Mouse (Mus musculus) MEL (cell line): ENCODE results near the gene Pttg1. TPM values are rescaled to one million over a fixed set of nuclear protein-coding genes. Genes with fewer than 3 reads are reported as not detected.

Source experiments
- DNase-seq: peaks from one replicate; pipeline ENCODE4 v3.0.0; 2011; ENCODE audit warnings: low read depth, low spot score
- H3K27ac ChIP-seq: 2 replicates; pipeline ENCODE4 v1.5.1; 2012; ENCODE audit warnings: low read depth, mild to moderate bottlenecking, control low read depth, low read length, moderate library complexity; ENCODE audit not compliant: control insufficient read depth
- H3K27me3 ChIP-seq, 2 experiments: fragments of 150-350 bp in 1 of 2; sonication (generic) in 1 of 2; 2 replicates each; pipeline ENCODE4 v1.6.1; 2012; ENCODE audit warnings: low read length in 2 of 2, mild to moderate bottlenecking in 2 of 2, improper control_type of control experiment in 1 of 2, moderate library complexity in 1 of 2; ENCODE audit not compliant: insufficient read depth in 2 of 2, control insufficient read depth in 1 of 2
- H3K36me3 ChIP-seq, 2 experiments: 2 replicates each; pipeline ENCODE4 v1.6.1; 2012 to 2014; ENCODE audit warnings: low read length in 2 of 2, improper control_type of control experiment in 1 of 2, inconsistent platforms in 1 of 2, mild to moderate bottlenecking in 1 of 2; ENCODE audit not compliant: insufficient read depth in 2 of 2, control insufficient read depth in 1 of 2
- H3K4me1 ChIP-seq, 2 experiments: fragments of 150-350 bp in 1 of 2; sonication (generic) in 1 of 2; 2 replicates each; pipeline ENCODE4 v1.6.1; 2012; ENCODE audit warnings: low read length in 2 of 2, improper control_type of control experiment in 1 of 2, mild to moderate bottlenecking in 1 of 2; ENCODE audit not compliant: insufficient read depth in 2 of 2, control insufficient read depth in 1 of 2
- H3K4me3 ChIP-seq, 2 experiments: fragments of 150-350 bp in 1 of 2; sonication (generic) in 1 of 2; 2 replicates each; pipeline ENCODE4 v1.5.1; 2012; ENCODE audit warnings: low read depth in 2 of 2, low read length in 2 of 2, mild to moderate bottlenecking in 2 of 2, moderate library complexity in 2 of 2, control low read depth in 1 of 2, improper control_type of control experiment in 1 of 2; ENCODE audit not compliant: control insufficient read depth in 1 of 2, insufficient read depth in 1 of 2
- H3K79me2 ChIP-seq: 2 replicates; pipeline ENCODE4 v1.6.1; 2012; ENCODE audit warnings: mild to moderate bottlenecking, low read length, moderate library complexity; ENCODE audit not compliant: control insufficient read depth, poor library complexity, insufficient read depth
- H3K9ac ChIP-seq: 2 replicates; pipeline ENCODE4 v1.6.1; 2012; ENCODE audit warnings: low read depth, mild to moderate bottlenecking, control low read depth, low read length, moderate library complexity; ENCODE audit not compliant: control insufficient read depth, poor library complexity, severe bottlenecking
- H3K9me3 ChIP-seq: fragments of 150-350 bp; sonication (generic); replicated peaks from 2 replicates; pipeline ENCODE4 v1.6.1; 2012; ENCODE audit warnings: mild to moderate bottlenecking, low read length, improper control_type of control experiment, moderate library complexity; ENCODE audit not compliant: insufficient read depth
- BHLHE40 ChIP-seq: IDR thresholded peaks from 2 replicates; pipeline ENCODE4 v1.6.1; 2012; ENCODE audit warnings: low read depth, mild to moderate bottlenecking, inconsistent platforms, low read length, improper control_type of control experiment, borderline replicate concordance
- CTCF ChIP-seq, 3 experiments: IDR thresholded peaks in 2 of 3; conservative IDR thresholded peaks in 1 of 3; 2 replicates each; pipeline ENCODE4 v1.5.1; 2011 to 2012; ENCODE audit warnings: low read length in 3 of 3, low read depth in 2 of 3, mild to moderate bottlenecking in 2 of 3, improper control_type of control experiment in 1 of 3, inconsistent platforms in 1 of 3, mixed read lengths in 1 of 3, moderate library complexity in 1 of 3; ENCODE audit not compliant: control insufficient read depth in 1 of 3, insufficient read depth in 1 of 3, poor library complexity in 1 of 3, severe bottlenecking in 1 of 3
- EP300 ChIP-seq, 2 experiments: IDR thresholded peaks; 2 replicates each; pipeline ENCODE4 v1.6.1; 2011; ENCODE audit warnings: improper control_type of control experiment in 2 of 2, low read length in 2 of 2, low read depth in 1 of 2, mild to moderate bottlenecking in 1 of 2
- JUND ChIP-seq: IDR thresholded peaks from 2 replicates; pipeline ENCODE4 v1.6.1; 2011; ENCODE audit warnings: low read depth, mild to moderate bottlenecking, improper control_type of control experiment, low read length
- MAFK ChIP-seq: IDR thresholded peaks from 2 replicates; pipeline ENCODE4 v1.6.1; 2011; ENCODE audit warnings: low read depth, mild to moderate bottlenecking, low read length, improper control_type of control experiment, borderline replicate concordance
- MXI1 ChIP-seq: IDR thresholded peaks from 2 replicates; pipeline ENCODE4 v1.6.1; 2011; ENCODE audit warnings: mild to moderate bottlenecking, low read depth, low read length, improper control_type of control experiment
- MYB ChIP-seq: IDR thresholded peaks from 2 replicates; pipeline ENCODE4 v1.6.1; 2011; ENCODE audit warnings: mild to moderate bottlenecking, low read depth, low read length, improper control_type of control experiment
- POLR2A ChIP-seq, 2 experiments: IDR thresholded peaks; 2 replicates each; pipeline ENCODE4 v1.6.1; 2011 to 2012; ENCODE audit warnings: low read length in 2 of 2, mild to moderate bottlenecking in 2 of 2, control low read depth in 1 of 2, improper control_type of control experiment in 1 of 2, low read depth in 1 of 2, moderate library complexity in 1 of 2; ENCODE audit not compliant: control insufficient read depth in 1 of 2, insufficient read depth in 1 of 2, poor library complexity in 1 of 2
- RAD21 ChIP-seq: IDR thresholded peaks from 2 replicates; pipeline ENCODE4 v1.6.1; 2011; ENCODE audit warnings: mild to moderate bottlenecking, low read depth, low read length, improper control_type of control experiment
- RCOR1 ChIP-seq: IDR thresholded peaks from 2 replicates; pipeline ENCODE4 v1.6.1; 2012; ENCODE audit warnings: low read depth, mild to moderate bottlenecking, inconsistent platforms, low read length, improper control_type of control experiment
- SMC3 ChIP-seq: IDR thresholded peaks from 2 replicates; pipeline ENCODE4 v1.6.1; 2011; ENCODE audit warnings: low read depth, low read length, improper control_type of control experiment
- TBP ChIP-seq: IDR thresholded peaks from 2 replicates; pipeline ENCODE4 v1.8.0; 2011; ENCODE audit warnings: low read depth, low read length, improper control_type of control experiment
- TCF12 ChIP-seq: IDR thresholded peaks from 2 replicates; pipeline ENCODE4 v1.6.1; 2014; ENCODE audit warnings: low read depth, mild to moderate bottlenecking, inconsistent platforms, low read length, improper control_type of control experiment, moderate library complexity
- polyA plus RNA-seq, 2 experiments: library from polyadenylated mRNA; stranded (reverse) in 1 of 2; unstranded in 1 of 2; fragments of >175 nt in 1 of 2; fragments of >200 nt in 1 of 2; gene quantifications; 2 replicates each; pipeline versions ENCODE4 v1.2.1 to v1.2.4; 2012; ENCODE audit warnings: low replicate concordance in 2 of 2, low read depth in 1 of 2; ENCODE audit not compliant: insufficient read length in 2 of 2, insufficient read depth in 1 of 2, missing spikeins in 1 of 2
- total RNA-seq: library from RNA; depleted of rRNA; stranded (reverse); fragments of 300-350 nt; gene quantifications from 2 replicates; pipeline ENCODE4 v1.2.3, GENCODE M21; 2012

Gene Pttg1
- total and polyA plus RNA-seq, 3 experiments = 73.6 to 140 TPM; not detected in 1

GRCm38 (mm10) chr11:43452266-43452665 lies 26.2 kb upstream of the Pttg1 start:
- DNase-seq = peak; percentile 58
- Histone ChIP-seq H3K79me2 (no peaks in the 10 kb centered on the region), H3K27ac (no peak overlapping the region), H3K9ac (no peak overlapping the region), H3K9me3 (no peaks in the 10 kb centered on the region), H3K36me3 (peaks cover 0 to 10% of the 10 kb centered on the region in 2 experiments; a peak in 2 of 4 replicates), H3K27me3 (no peaks in the 10 kb centered on the region), H3K4me1 (peaks cover 6 to 10% of the 10 kb centered on the region in 2 experiments; a peak in 3 of 4 replicates), H3K4me3 (no peak overlapping the region)
- TF ChIP-seq CTCF (IDR thresholded peaks at IDR 0.05 in 2 of 3, conservative IDR thresholded peaks at IDR 0.05 in 1 of 3; ENCODE audit: control insufficient read depth in 1 of 3, insufficient read depth in 1 of 3, low read depth in 2 of 3, low read length in 3 of 3, poor library complexity in 1 of 3, severe bottlenecking in 1 of 3) = peak in 2 of 3 experiments; percentile 9 to 63; a peak in 2 of 6 replicates
- peak; percentile 42 for TF ChIP-seq SMC3
- TF ChIP-seq TCF12 = no peak
- peak; percentile 71 for TF ChIP-seq RAD21

- TF ChIP-seq JUND (peak; percentile 63; the same call in 1 of the 2 replicates), POLR2A (IDR thresholded peaks at IDR 0.05; ENCODE audit: control insufficient read depth in 1 of 2, insufficient read depth in 1 of 2, low read depth in 1 of 2, low read length in 2 of 2, poor library complexity in 1 of 2) (no peak), EP300 (IDR thresholded peaks at IDR 0.05; ENCODE audit: low read depth in 1 of 2, low read length in 2 of 2) (peak in 1 of 2 experiments; percentile 43; a peak in 2 of 4 replicates)
- Histone ChIP-seq H3K27me3 (no peaks in the 10 kb centered on the region), H3K9me3 (no peaks in the 10 kb centered on the region), H3K27ac (no peak overlapping the region), H3K36me3 (peaks cover 3 to 10% of the 10 kb centered on the region in 2 experiments), H3K9ac (peak overlapping the region; percentile 4; the same call in 1 of the 2 replicates), H3K4me3 (no peak overlapping the region), H3K79me2 (no peaks in the 10 kb centered on the region), H3K4me1 (peaks cover 6 to 10% of the 10 kb centered on the region in 2 experiments; a peak in 3 of 4 replicates)
- DNase-seq = peak; percentile 84
Observed at GRCm38 (mm10) chr11:43451322-43451721, 25.3 kb upstream of the Pttg1 start.

- Histone ChIP-seq H3K4me3 (no peak overlapping the region), H3K27me3 (no peaks in the 10 kb centered on the region), H3K79me2 (no peaks in the 10 kb centered on the region), H3K9ac (no peak overlapping the region), H3K4me1 (peaks cover 6 to 10% of the 10 kb centered on the region in 2 experiments; a peak in 3 of 4 replicates)
- no peak for DNase-seq
- TF ChIP-seq MAFK = no peak
- TF ChIP-seq SMC3 = no peak
- no peak for TF ChIP-seq MXI1
- TF ChIP-seq TBP = no peak
- no peak for TF ChIP-seq BHLHE40
- no peak for TF ChIP-seq MYB
- no peak for TF ChIP-seq RCOR1
- TF ChIP-seq, all 39 proteins: peak for 0
- Histone ChIP-seq H3K9me3 (no peaks in the 10 kb centered on the region), H3K36me3 (peaks cover 3 to 10% of the 10 kb centered on the region in 2 experiments), H3K27ac (no peak overlapping the region)
Observed at GRCm38 (mm10) chr11:43449916-43450315, 23.9 kb upstream of the Pttg1 start.
